Mouse (Mus musculus) MEL (cell line): ENCODE measurements at regions not wholly inside any gene's neighbourhood (a gene's known extent, or its start where the extent isn't known, plus 50 kb on each side); places are given as distances from the start of the nearest gene placed in this dataset.

Experiments used
- BHLHE40 ChIP-seq: IDR thresholded peaks from 2 replicates; pipeline ENCODE4 v1.6.1; 2012; ENCODE audit warnings: low read depth, mild to moderate bottlenecking, inconsistent platforms, low read length, improper control_type of control experiment, borderline replicate concordance
- CTCF ChIP-seq, 3 experiments: IDR thresholded peaks in 2 of 3; conservative IDR thresholded peaks in 1 of 3; 2 replicates each; pipeline ENCODE4 v1.5.1; 2011 to 2012; ENCODE audit warnings: low read length in 3 of 3, low read depth in 2 of 3, mild to moderate bottlenecking in 2 of 3, improper control_type of control experiment in 1 of 3, inconsistent platforms in 1 of 3, mixed read lengths in 1 of 3, moderate library complexity in 1 of 3; ENCODE audit not compliant: control insufficient read depth in 1 of 3, insufficient read depth in 1 of 3, poor library complexity in 1 of 3, severe bottlenecking in 1 of 3
- EP300 ChIP-seq, 2 experiments: IDR thresholded peaks; 2 replicates each; pipeline ENCODE4 v1.6.1; 2011; ENCODE audit warnings: improper control_type of control experiment in 2 of 2, low read length in 2 of 2, low read depth in 1 of 2, mild to moderate bottlenecking in 1 of 2
- GATA1 ChIP-seq: IDR thresholded peaks from 2 replicates; pipeline ENCODE4 v1.6.1; 2011; ENCODE audit warnings: low read depth, low read length, improper control_type of control experiment
- HCFC1 ChIP-seq: IDR thresholded peaks from 2 replicates; pipeline ENCODE4 v1.6.1; 2012; ENCODE audit warnings: low read depth, mild to moderate bottlenecking, inconsistent platforms, low read length, improper control_type of control experiment, moderate library complexity
- MEF2A ChIP-seq: IDR thresholded peaks from 2 replicates; pipeline ENCODE4 v1.6.1; 2014; ENCODE audit warnings: low read depth, mild to moderate bottlenecking, inconsistent platforms, low read length, improper control_type of control experiment; ENCODE audit not compliant: poor library complexity, insufficient replicate concordance, severe bottlenecking; ENCODE audit errors: extremely low read depth
- MXI1 ChIP-seq: IDR thresholded peaks from 2 replicates; pipeline ENCODE4 v1.6.1; 2011; ENCODE audit warnings: mild to moderate bottlenecking, low read depth, low read length, improper control_type of control experiment
- POLR2A ChIP-seq, 2 experiments: IDR thresholded peaks; 2 replicates each; pipeline ENCODE4 v1.6.1; 2011 to 2012; ENCODE audit warnings: low read length in 2 of 2, mild to moderate bottlenecking in 2 of 2, control low read depth in 1 of 2, improper control_type of control experiment in 1 of 2, low read depth in 1 of 2, moderate library complexity in 1 of 2; ENCODE audit not compliant: control insufficient read depth in 1 of 2, insufficient read depth in 1 of 2, poor library complexity in 1 of 2
- UBTF ChIP-seq: IDR thresholded peaks from 2 replicates; pipeline ENCODE4 v1.6.1; 2012; ENCODE audit warnings: low read depth, mild to moderate bottlenecking, inconsistent platforms, low read length, improper control_type of control experiment, moderate library complexity, borderline replicate concordance; ENCODE audit not compliant: insufficient read depth
- USF2 ChIP-seq, 2 experiments: IDR thresholded peaks; 2 replicates each; pipeline ENCODE4 v1.6.1; 2011 to 2012; ENCODE audit warnings: improper control_type of control experiment in 2 of 2, low read length in 2 of 2, borderline replicate concordance in 1 of 2, inconsistent platforms in 1 of 2, low read depth in 1 of 2, mild to moderate bottlenecking in 1 of 2; ENCODE audit not compliant: insufficient read depth in 1 of 2
- ZC3H11A ChIP-seq: IDR thresholded peaks from 2 replicates; pipeline ENCODE4 v1.6.1; 2012; ENCODE audit warnings: low read depth, mild to moderate bottlenecking, inconsistent platforms, low read length, improper control_type of control experiment

- TF ChIP-seq UBTF (no peak), POLR2A (IDR thresholded peaks at IDR 0.05; ENCODE audit: control insufficient read depth in 1 of 2, insufficient read depth in 1 of 2, low read depth in 1 of 2, low read length in 2 of 2, poor library complexity in 1 of 2) (no peak), CTCF (IDR thresholded peaks at IDR 0.05 in 2 of 3, conservative IDR thresholded peaks at IDR 0.05 in 1 of 3; ENCODE audit: control insufficient read depth in 1 of 3, insufficient read depth in 1 of 3, low read depth in 2 of 3, low read length in 3 of 3, poor library complexity in 1 of 3, severe bottlenecking in 1 of 3) (no peak), ZC3H11A (no peak), HCFC1 (no peak), EP300 (IDR thresholded peaks at IDR 0.05; ENCODE audit: low read depth in 1 of 2, low read length in 2 of 2) (no peak), GATA1 (no peak), BHLHE40 (no peak), MEF2A (no peak), MXI1 (no peak), USF2 (IDR thresholded peaks at IDR 0.05; ENCODE audit: borderline replicate concordance in 1 of 2, insufficient read depth in 1 of 2, low read depth in 1 of 2, low read length in 2 of 2) (no peak)
Measured at GRCm38 (mm10) chr12:9133890-9134870, 104.4 kb downstream of the Ttc32 start.
